Mouse (Mus musculus) stomach, postnatal 0 days (tissue): ENCODE measurements around the gene Tmem82. TPM values are rescaled to one million over a fixed set of nuclear protein-coding genes. Genes with fewer than 3 reads are reported as not detected.
A peak's percentile ranks its signal among the peaks of the same experiment; 100 is the strongest.

Source experiments
- ATAC-seq: fragments of 200-750 bp; cut with Nextera tagmentation; 2 replicates; pipeline ENCODE4 v1.8.0; 2017; ENCODE audit not compliant: low FRiP score, low TSS enrichment
- DNase-seq: peaks from one replicate; pipeline ENCODE4 v3.0.0-alpha.2; 2016; ENCODE audit warnings: low spot score
- H3K27ac ChIP-seq: fragments of 300-500 bp; sonication (generic); replicated peaks from 2 replicates; pipeline ENCODE4 v1.5.1; 2014; ENCODE audit warnings: mild to moderate bottlenecking, control low read depth
- H3K27me3 ChIP-seq: fragments of 300-500 bp; sonication (generic); 2 replicates; pipeline ENCODE4 v1.6.1; 2014; ENCODE audit warnings: low read length; ENCODE audit not compliant: control insufficient read depth, insufficient read depth
- H3K36me3 ChIP-seq: fragments of 300-500 bp; sonication (generic); 2 replicates; pipeline ENCODE4 v1.6.1; 2014; ENCODE audit warnings: low read length, mixed read lengths; ENCODE audit not compliant: control insufficient read depth, insufficient read depth
- H3K4me1 ChIP-seq: fragments of 300-500 bp; sonication (generic); replicated peaks from 2 replicates; pipeline ENCODE4 v1.6.1; 2014; ENCODE audit warnings: antibody characterized with exemption; ENCODE audit not compliant: control insufficient read depth, insufficient read depth
- H3K4me2 ChIP-seq: fragments of 300-500 bp; sonication (generic); replicated peaks from 2 replicates; pipeline ENCODE4 v1.6.1; 2014; ENCODE audit warnings: low read depth, mild to moderate bottlenecking, control low read depth, moderate library complexity
- H3K4me3 ChIP-seq: fragments of 300-500 bp; sonication (generic); 2 replicates; pipeline ENCODE4 v1.5.1; 2014; ENCODE audit warnings: low read depth, low read length, control low read depth
- H3K9ac ChIP-seq: fragments of 300-500 bp; sonication (generic); 2 replicates; pipeline ENCODE4 v1.6.1; 2014; ENCODE audit warnings: mild to moderate bottlenecking, low read length, control low read depth, mixed read lengths
- H3K9me3 ChIP-seq: fragments of 300-500 bp; sonication (generic); 2 replicates; pipeline ENCODE4 v1.6.1; 2016; ENCODE audit warnings: low read length; ENCODE audit not compliant: control insufficient read depth
- CTCF ChIP-seq: IDR thresholded peaks from 2 replicates; pipeline ENCODE4 v1.5.1; 2016; ENCODE audit warnings: antibody characterized with exemption, low read depth, mild to moderate bottlenecking, moderate library complexity
- EP300 ChIP-seq: optimal IDR thresholded peaks from 2 replicates; pipeline ENCODE3; 2016; ENCODE audit warnings: antibody characterized with exemption
- WGBS: fragments of 180-500 bp; shearing (Covaris S2); extraction: QIAGEN DNeasy Blood & Tissue Kit; methylation state at CpG from one replicate; pipeline ENCODE4 v1.1.7; 2014; 5-methylcytosine and 5-hydroxymethylcytosine counted together
- polyA plus RNA-seq: library from polyadenylated mRNA; unstranded; fragments of >200 nt; fragmentation: Nextera tagmentation; extraction: Ambion mirVana; gene quantifications from 2 replicates; pipeline ENCODE4 v1.2.1, GENCODE M21; 2015

Tmem82 gene
- polyA plus RNA-seq, 1 experiment from 2014 or later: 2.2 TPM

DNA sequence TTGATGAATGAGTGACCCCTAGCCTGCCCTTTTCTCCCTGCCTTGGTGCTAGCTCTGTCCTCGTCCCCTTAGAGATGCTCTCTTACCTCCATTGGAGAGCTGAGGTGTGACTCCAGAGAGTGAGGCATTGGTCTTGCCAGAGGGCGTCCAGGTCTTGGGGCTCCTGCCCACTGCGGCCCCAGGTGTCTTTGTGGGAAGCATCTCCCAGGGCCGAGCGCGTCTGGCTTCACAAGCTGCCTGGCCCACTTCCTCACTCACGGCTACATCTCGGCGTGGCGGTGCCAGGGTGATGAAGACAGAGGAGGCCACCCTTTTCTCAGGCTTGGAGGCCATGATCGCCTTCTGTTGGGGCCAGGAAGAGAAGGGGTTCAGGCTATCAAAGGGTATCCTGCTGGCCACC, 23.3 kb downstream of the Tmem82 start:
- DNase-seq (no peak), ATAC-seq (no peak)
- Histone ChIP-seq H3K4me1 (no peaks in the 10 kb centered on the region), H3K4me3 (no peak overlapping the region), H3K27me3 (no peaks in the 10 kb centered on the region), H3K27ac (no peak overlapping the region), H3K9me3 (no peaks in the 10 kb centered on the region), H3K9ac (no peak overlapping the region), H3K36me3 (peaks cover 18% of the 10 kb centered on the region), H3K4me2 (no peak overlapping the region)
- 94% methylated on average over 11 of the region's 11 CpGs for WGBS
- TF ChIP-seq CTCF (no peak), EP300 (no peak)

DNA sequence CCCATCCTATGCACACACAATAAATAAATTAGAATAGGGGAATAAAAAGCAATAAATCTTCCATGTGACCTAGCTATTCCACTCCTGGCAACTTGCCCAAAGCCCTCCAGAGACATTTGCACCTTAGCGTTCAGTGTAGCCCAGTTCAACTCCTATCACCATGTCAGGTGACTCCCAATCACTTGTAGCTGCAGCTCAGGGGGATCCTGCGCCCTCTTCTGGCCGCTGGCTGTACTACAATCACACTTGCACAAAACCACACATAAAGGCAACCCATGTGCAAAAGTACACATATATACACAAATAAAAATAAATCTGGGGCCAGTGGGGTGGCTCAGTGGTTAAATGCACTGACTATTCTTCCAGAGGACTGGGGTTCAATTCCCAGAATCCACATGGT, 26.9 kb downstream of the Tmem82 start:
- DNase-seq (peak; percentile 64), ATAC-seq (no peak)

DNA sequence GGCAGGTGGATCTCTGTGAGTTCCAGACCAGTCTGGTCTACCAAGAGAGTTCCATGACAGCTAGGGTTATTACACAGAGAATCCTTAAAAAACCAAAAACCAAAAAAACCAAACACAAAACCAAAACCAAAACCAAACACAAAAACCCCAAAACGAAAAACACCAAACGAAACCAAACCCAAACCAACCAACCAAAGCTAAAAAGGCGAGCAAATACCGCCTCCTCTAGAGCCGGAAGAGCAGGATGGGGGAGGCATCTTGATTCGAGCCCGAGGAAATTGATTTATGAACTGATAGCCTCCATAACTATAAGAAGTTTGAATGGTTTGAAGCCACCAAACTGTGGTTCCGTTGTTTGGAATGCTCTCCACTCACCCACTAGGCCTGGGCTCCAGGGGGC, 34.5 kb downstream of the Tmem82 start:
- WGBS: 93% methylated on average over 8 of the region's 8 CpGs
- peaks cover 11% of the 10 kb centered on the region for H3K36me3 ChIP-seq
- TF ChIP-seq EP300: no peak
- no peak for TF ChIP-seq CTCF

More for the DNA sequence above, 26.9 kb downstream of the Tmem82 start:
- no peak overlapping the region for H3K9ac ChIP-seq
- H3K27me3 ChIP-seq: no peaks in the 10 kb centered on the region
- H3K4me3 ChIP-seq: no peak overlapping the region
- 23% methylated on average over 3 of the region's 3 CpGs for WGBS
- no peak overlapping the region for H3K4me2 ChIP-seq
- TF ChIP-seq CTCF (peak; percentile 82), EP300 (no peak)
- H3K27ac ChIP-seq: no peak overlapping the region
- H3K36me3 ChIP-seq: peaks cover 22% of the 10 kb centered on the region
- no peaks in the 10 kb centered on the region for H3K9me3 ChIP-seq
- no peaks in the 10 kb centered on the region for H3K4me1 ChIP-seq

DNA sequence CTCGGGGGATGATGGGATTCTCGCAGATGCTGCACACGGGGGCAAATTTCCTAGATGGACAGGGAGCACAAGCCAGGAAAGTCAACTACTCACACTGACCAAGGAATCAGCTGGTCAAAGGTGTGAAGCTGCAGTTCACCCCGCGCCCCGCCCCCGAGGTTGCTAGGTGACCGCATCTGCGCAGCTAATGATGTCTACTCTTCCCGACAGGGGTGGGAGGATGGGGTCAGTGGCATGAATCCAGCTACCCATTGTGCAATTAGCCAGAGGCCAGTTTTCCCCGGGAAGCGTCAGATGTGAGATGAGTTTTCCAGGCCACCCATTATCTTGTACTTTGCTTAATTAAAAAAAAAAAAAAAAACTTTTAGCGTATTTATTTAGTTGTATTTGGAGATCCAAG, 37.4 kb downstream of the Tmem82 start:
- Histone ChIP-seq H3K36me3 (peaks cover 15% of the 10 kb centered on the region; the same call in 1 of the 2 replicates), H3K4me2 (no peak overlapping the region), H3K4me1 (no peaks in the 10 kb centered on the region), H3K4me3 (no peak overlapping the region), H3K9ac (no peak overlapping the region), H3K27ac (no peak overlapping the region), H3K27me3 (no peaks in the 10 kb centered on the region), H3K9me3 (no peaks in the 10 kb centered on the region)
- ATAC-seq: no peak
- 93% methylated on average over 13 of the region's 13 CpGs for WGBS
- TF ChIP-seq EP300 (no peak), CTCF (no peak)
- DNase-seq: no peak

More for the DNA sequence above, 34.5 kb downstream of the Tmem82 start:
- H3K27me3 ChIP-seq: no peaks in the 10 kb centered on the region
- H3K4me2 ChIP-seq: no peak overlapping the region
- H3K9ac ChIP-seq: no peak overlapping the region
- no peaks in the 10 kb centered on the region for H3K4me1 ChIP-seq
- H3K9me3 ChIP-seq: no peaks in the 10 kb centered on the region
- no peak overlapping the region for H3K27ac ChIP-seq
- no peak overlapping the region for H3K4me3 ChIP-seq
- no peak for DNase-seq
- ATAC-seq: no peak

DNA sequence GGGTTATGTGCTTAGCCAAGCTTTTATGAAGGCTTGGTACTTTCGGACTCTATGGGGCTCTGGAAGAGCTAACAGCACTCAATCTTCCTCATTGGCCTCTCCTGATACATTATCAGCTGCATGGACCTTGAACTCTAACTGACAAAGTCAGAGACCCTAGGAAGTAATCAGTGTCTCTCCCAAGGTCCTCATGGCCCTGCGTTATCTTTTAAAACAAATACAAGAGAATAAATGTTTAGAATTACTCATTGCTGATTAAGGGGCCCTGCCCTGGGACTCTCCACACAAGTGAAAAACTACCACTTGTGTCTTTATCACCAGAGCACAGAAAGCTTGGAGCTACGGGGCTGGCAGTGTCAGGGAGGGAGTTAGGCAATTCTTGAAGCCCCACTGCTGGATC, 39.6 kb downstream of the Tmem82 start:
- 0 out of 2 replicates have a peak overlapping the region, but pooled peaks have one; percentile 1 for H3K27ac ChIP-seq
- no peak overlapping the region for H3K4me2 ChIP-seq
- no peak for TF ChIP-seq CTCF
- no peak for TF ChIP-seq EP300
- H3K36me3 ChIP-seq: peaks cover 15% of the 10 kb centered on the region; the same call in 1 of the 2 replicates
- H3K4me3 ChIP-seq: no peak overlapping the region
- H3K9me3 ChIP-seq: no peaks in the 10 kb centered on the region
- no peak overlapping the region for H3K9ac ChIP-seq
- ATAC-seq (peak; percentile 83), DNase-seq (peak; percentile 64)
- H3K27me3 ChIP-seq: no peaks in the 10 kb centered on the region
- no peaks in the 10 kb centered on the region for H3K4me1 ChIP-seq
- WGBS: 23% methylated on average over 3 of the region's 3 CpGs

DNA sequence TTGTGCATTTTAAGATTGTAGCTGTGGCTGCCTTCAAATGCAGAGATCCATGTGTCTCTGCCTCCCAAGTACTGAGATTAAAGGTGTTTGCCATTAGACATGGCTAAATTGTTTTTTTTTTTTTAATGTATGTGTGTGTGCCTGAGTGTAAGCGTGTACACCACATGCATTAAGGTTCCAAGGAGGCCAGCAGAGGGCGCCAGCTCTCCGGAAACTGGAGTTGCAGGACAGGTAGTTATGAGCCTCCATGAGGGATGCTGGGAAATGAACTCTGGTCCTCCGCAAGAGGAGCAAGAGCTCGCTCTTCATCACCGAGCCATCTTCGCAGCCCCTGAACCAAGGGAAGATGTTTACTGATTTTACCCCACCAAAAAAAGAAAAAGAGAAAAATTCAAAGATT, 41.6 kb downstream of the Tmem82 start:
- Histone ChIP-seq H3K4me1 (no peaks in the 10 kb centered on the region), H3K36me3 (peaks cover 8% of the 10 kb centered on the region; the same call in 1 of the 2 replicates), H3K9ac (no peak overlapping the region), H3K9me3 (no peaks in the 10 kb centered on the region), H3K4me3 (no peak overlapping the region), H3K4me2 (no peak overlapping the region), H3K27ac (no peak overlapping the region), H3K27me3 (no peaks in the 10 kb centered on the region)
- peak; percentile 37 for DNase-seq
- WGBS: 95% methylated on average over 7 of the region's 7 CpGs
- ATAC-seq: no peak
- TF ChIP-seq EP300: no peak
- peak; percentile 60 for TF ChIP-seq CTCF
